Mouse (Mus musculus): Measurements from ENCODE around the gene Muc5ac. TPM values are rescaled to one million over a fixed set of nuclear protein-coding genes. Genes with fewer than 3 reads are reported as not detected.
"Not testable (repeated sequence)": the region's sequence is repeated elsewhere in the genome, so short reads cannot be mapped to it uniquely, and the experiment has no call there.

Gene Muc5ac
- polyA plus RNA-seq, 1 experiment from 2014 or later: 0.87 TPM

DNA sequence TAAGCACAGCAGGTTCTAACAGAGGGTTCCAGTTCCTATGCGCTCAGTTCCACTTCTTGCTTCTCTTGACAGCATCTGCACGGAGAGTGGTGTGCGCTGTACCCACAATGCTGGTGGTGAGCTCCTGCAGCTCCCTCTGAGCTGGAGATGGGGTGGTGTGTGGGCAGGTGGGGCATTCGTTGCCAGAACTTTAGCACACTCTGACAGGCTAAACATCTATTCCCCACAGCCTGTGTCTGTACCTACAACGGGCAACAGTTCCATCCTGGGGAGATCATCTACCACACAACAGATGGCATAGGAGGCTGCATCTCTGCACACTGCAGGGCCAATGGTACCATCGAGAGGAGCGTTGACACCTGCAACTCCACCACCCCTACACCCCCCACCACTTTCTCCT, 16.6 kb downstream of the Muc5ac start:
- no peaks in the 10 kb centered on the region for H3K9me3 ChIP-seq
- no peak overlapping the region for H3K4me2 ChIP-seq
- no peak overlapping the region for H3K9ac ChIP-seq
- H3K27me3 ChIP-seq (replicated peaks): no peaks in the 10 kb centered on the region
- 83% methylated on average over 7 of the region's 7 CpGs for WGBS
- H3K4me3 ChIP-seq (replicated peaks): no peak overlapping the region
- H3K4me1 ChIP-seq: no peaks in the 10 kb centered on the region
- ATAC-seq (ENCODE audit: insufficient read depth, low FRiP score, low read depth): no peak
- no peak overlapping the region for H3K27ac ChIP-seq
- H3K36me3 ChIP-seq: no peaks in the 10 kb centered on the region

DNA sequence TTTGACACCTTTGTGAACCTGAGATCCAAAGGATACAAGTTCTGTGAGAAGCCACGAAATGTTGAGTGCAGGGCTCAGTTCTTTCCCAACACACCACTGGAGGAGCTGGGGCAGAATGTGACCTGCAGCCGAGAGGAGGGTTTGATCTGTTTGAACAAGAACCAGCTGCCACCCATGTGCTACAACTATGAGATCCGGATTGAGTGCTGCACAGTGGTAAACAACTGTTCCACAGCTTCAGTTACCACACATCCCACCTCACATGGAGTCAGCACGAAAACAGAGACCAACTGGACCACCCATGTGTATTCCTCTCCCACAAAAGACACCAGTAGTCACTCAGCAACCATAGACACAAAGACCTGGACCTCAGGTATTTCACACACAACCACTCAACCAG, 19.1 kb downstream of the Muc5ac start:
- no CpG with 5 or more reads among the region's 4 CpGs for WGBS

DNA sequence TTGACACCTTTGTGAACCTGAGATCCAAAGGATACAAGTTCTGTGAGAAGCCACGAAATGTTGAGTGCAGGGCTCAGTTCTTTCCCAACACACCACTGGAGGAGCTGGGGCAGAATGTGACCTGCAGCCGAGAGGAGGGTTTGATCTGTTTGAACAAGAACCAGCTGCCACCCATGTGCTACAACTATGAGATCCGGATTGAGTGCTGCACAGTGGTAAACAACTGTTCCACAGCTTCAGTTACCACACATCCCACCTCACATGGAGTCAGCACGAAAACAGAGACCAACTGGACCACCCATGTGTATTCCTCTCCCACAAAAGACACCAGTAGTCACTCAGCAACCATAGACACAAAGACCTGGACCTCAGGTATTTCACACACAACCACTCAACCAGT, 21.2 kb downstream of the Muc5ac start:
- ATAC-seq (ENCODE audit: insufficient read depth, low FRiP score, low read depth); H3K9me3 ChIP-seq; H3K36me3 ChIP-seq; H3K4me3 ChIP-seq (replicated peaks); H3K27ac ChIP-seq; H3K9ac ChIP-seq; H3K27me3 ChIP-seq (replicated peaks); H3K4me1 ChIP-seq; H3K4me2 ChIP-seq: not testable (repeated sequence)
- no CpG with 5 or more reads among the region's 4 CpGs for WGBS

More for the DNA sequence above, 19.1 kb downstream of the Muc5ac start:
- not testable (repeated sequence) for H3K4me2 ChIP-seq; H3K9ac ChIP-seq; H3K36me3 ChIP-seq; H3K9me3 ChIP-seq; H3K4me3 ChIP-seq (replicated peaks); ATAC-seq (ENCODE audit: insufficient read depth, low FRiP score, low read depth); H3K4me1 ChIP-seq; H3K27ac ChIP-seq; H3K27me3 ChIP-seq (replicated peaks)

DNA sequence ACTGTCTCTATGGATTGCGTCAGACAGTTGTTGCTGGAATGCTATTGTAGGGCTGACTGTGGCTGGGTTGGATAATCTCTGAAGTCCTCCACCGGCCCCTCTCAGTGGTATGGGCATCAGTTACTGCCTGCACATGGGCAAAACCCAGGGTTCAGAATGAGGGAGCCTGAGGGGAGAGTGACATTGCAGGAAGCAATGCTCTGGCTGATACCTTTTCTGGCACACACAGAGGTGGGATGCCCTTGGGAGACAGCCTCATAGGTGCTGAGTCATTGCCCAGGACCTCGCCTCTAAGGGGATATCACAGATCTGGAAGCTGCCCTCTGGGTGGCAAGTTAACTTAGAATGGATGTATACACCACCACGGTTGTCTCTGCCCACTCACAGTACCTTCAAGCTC, 24.5 kb downstream of the Muc5ac start:
- H3K4me3 ChIP-seq (replicated peaks): no peak overlapping the region
- no peaks in the 10 kb centered on the region for H3K36me3 ChIP-seq
- ATAC-seq (ENCODE audit: insufficient read depth, low FRiP score, low read depth): no peak
- no peak overlapping the region for H3K9ac ChIP-seq
- 0 out of 2 replicates have a peak, but pooled peaks cover 6% of the 10 kb centered on the region for H3K4me1 ChIP-seq
- 69% methylated on average over 4 of the region's 4 CpGs for WGBS
- H3K9me3 ChIP-seq: no peaks in the 10 kb centered on the region
- no peak overlapping the region for H3K4me2 ChIP-seq
- no peaks in the 10 kb centered on the region for H3K27me3 ChIP-seq (replicated peaks)
- no peak overlapping the region for H3K27ac ChIP-seq

DNA sequence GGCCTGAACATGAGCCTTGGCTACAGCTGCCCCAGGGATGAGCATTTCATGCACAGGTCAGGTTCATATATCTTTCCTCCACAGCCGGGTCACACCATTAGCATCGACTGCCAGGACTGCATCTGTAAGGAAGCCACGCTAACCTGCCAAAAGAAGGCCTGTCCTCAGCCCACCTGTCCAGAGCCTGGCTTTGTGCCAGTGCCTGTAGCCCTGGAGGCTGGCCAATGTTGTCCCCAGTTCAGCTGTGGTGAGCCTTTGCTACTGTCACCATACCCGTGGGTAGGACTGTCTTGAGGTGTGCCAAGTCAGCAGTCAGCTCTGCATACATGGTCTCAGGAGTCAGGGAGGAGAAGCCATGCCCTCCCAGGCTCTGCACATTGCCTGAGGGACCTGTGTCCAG, 26.6 kb downstream of the Muc5ac start:
- H3K27ac ChIP-seq: no peak overlapping the region
- no peaks in the 10 kb centered on the region for H3K36me3 ChIP-seq
- 72% methylated on average over 4 of the region's 4 CpGs for WGBS
- no peaks in the 10 kb centered on the region for H3K9me3 ChIP-seq
- 0 out of 2 replicates have a peak, but pooled peaks cover 6% of the 10 kb centered on the region for H3K4me1 ChIP-seq
- H3K9ac ChIP-seq: no peak overlapping the region
- ATAC-seq (ENCODE audit: insufficient read depth, low FRiP score, low read depth): no peak
- H3K27me3 ChIP-seq (replicated peaks): no peaks in the 10 kb centered on the region
- no peak overlapping the region for H3K4me3 ChIP-seq (replicated peaks)
- H3K4me2 ChIP-seq: no peak overlapping the region

DNA sequence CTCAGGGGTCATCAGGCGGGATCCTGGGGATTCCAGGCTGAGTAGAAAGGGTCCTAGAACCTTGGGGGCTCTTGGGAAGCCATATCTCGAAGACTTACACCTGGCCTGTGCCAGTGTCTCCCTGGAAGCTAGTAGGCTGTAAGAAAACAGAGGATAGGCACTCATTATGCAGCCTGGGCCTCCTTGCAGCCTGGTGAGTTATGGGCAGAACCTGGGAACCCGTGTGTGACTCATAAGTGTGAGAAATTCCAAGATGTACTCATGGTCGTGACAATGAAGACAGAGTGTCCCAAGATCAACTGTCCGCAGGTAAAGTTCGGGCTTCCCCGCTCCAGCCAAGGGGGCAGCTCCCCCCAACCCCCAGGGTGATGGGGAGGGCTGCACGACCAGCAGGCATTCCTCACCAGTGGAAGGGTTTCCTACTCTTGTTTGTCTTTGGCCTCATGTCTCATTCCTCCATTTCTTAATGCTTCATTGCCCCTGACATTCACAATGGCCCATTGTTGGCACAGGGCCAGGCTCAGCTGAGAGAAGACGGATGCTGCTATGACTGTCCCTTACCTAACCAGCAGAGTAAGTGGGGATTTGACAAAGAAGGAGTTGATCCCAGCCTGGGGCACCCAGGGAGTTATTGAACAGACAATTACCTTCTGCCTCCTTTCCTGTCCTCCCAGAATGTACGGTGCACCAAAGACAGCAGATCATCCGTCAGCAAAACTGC, 28.7 kb downstream of the Muc5ac start:
- Histone ChIP-seq H3K27me3 (replicated peaks) (no peaks in the 10 kb centered on the region), H3K4me1 (0 out of 2 replicates have a peak, but pooled peaks cover 8% of the 10 kb centered on the region), H3K27ac (no peak overlapping the region), H3K36me3 (no peaks in the 10 kb centered on the region), H3K4me3 (replicated peaks) (no peak overlapping the region), H3K9ac (no peak overlapping the region), H3K4me2 (no peak overlapping the region), H3K9me3 (no peaks in the 10 kb centered on the region)
- no peak for ATAC-seq (ENCODE audit: insufficient read depth, low FRiP score, low read depth)
- WGBS: 60% methylated on average over 11 of the region's 11 CpGs

DNA sequence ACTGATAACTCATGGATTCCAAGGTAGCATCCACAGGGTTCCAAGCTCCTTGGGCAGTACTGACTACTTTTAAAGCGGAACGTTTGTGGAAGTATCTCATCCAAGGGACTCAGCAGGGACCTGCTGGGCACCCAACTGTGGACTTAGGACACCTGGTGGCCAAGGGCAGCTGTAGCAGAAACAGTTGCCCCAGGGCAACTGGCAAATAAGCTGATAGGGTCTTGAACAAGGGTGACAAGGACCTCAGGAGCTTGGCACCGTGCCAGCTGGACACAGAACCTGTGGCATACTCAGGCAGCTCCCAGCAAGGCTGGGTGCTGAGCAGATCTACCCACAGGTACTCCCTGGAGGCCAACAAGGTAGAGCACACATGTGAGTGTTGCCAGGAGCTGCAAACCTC, 29.5 kb downstream of the Muc5ac start:
- WGBS: 83% methylated on average over 3 of the region's 3 CpGs

DNA sequence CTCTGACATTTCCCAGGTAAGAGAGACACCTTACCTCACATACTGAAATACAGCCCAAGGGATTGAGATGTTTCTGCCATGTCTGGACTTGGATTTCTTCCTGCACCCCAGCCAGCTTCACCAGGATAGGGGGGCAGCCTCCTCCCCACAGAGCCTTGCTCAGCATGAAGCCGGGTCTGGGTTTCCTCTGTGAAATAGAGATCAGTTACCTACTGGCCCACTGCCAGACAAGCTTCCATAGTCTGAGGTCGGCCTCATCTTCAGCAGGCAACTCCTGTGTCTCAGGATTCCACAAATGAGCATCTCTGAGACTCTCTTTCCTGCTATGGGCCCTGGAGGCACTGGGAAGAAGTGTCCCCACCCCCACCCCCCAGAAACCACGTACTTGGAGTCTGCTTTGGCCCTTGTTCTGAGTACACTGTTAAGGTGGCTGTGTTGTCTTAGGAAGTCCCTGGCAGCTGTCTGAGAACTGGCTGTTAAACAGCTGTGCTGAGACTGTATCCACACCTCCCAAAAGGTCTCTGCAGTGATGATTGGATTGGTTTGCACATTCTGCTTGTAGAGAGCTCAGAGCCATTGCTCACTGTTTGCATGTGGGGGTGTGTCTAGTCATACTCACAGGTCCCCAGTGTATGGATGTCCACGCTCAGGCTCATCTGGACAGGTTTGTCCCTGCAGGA, 34.0 kb downstream of the Muc5ac start:
- WGBS: 32% methylated on average over 4 of the region's 4 CpGs
- Histone ChIP-seq H3K4me1 (peaks cover 18% of the 10 kb centered on the region), H3K4me3 (replicated peaks) (no peak overlapping the region), H3K27ac (0 out of 2 replicates have a peak overlapping the region, but pooled peaks have one; percentile 61), H3K4me2 (no peak overlapping the region), H3K9ac (no peak overlapping the region), H3K9me3 (no peaks in the 10 kb centered on the region), H3K36me3 (no peaks in the 10 kb centered on the region), H3K27me3 (replicated peaks) (no peaks in the 10 kb centered on the region)
- peak; percentile 40; the same call in 1 of the 2 replicates for ATAC-seq (ENCODE audit: insufficient read depth, low FRiP score, low read depth)

More for the DNA sequence above, 29.5 kb downstream of the Muc5ac start:
- H3K4me1 ChIP-seq: peaks cover 12% of the 10 kb centered on the region; the same call in 1 of the 2 replicates
- no peaks in the 10 kb centered on the region for H3K27me3 ChIP-seq (replicated peaks)
- H3K36me3 ChIP-seq: no peaks in the 10 kb centered on the region
- H3K27ac ChIP-seq: no peak overlapping the region
- H3K9me3 ChIP-seq: no peaks in the 10 kb centered on the region
- H3K9ac ChIP-seq: no peak overlapping the region
- ATAC-seq (ENCODE audit: insufficient read depth, low FRiP score, low read depth): no peak
- no peak overlapping the region for H3K4me3 ChIP-seq (replicated peaks)
- H3K4me2 ChIP-seq: no peak overlapping the region

DNA sequence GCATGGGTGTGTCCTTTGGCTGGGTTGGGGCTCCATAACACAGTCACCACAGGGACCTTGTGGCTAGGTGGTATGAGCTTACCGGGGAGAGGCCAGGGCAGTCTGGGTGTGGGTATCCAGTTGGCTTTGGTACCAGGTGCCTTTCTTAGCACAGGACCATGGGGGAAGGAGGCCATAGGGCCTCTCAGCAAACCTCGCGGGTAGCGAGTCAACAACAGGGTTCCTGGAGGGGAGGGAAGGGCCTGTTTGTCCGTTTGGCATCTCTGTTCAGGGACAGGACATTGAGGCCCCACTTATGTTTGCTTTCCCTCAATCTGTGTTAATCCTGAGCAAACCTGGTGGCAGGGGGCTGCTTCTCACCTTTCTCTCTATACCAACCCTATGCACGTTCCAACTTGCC, 34.9 kb downstream of the Muc5ac start:
- Histone ChIP-seq H3K27ac (peak overlapping the region; percentile 61; the same call in 1 of the 2 replicates), H3K9me3 (no peaks in the 10 kb centered on the region), H3K27me3 (replicated peaks) (no peaks in the 10 kb centered on the region), H3K9ac (no peak overlapping the region), H3K4me3 (replicated peaks) (no peak overlapping the region), H3K4me2 (no peak overlapping the region), H3K4me1 (peaks cover 14% of the 10 kb centered on the region), H3K36me3 (no peaks in the 10 kb centered on the region)
- ATAC-seq (ENCODE audit: insufficient read depth, low FRiP score, low read depth): peak; percentile 61; the same call in 1 of the 2 replicates
- WGBS: 72% methylated on average over 6 of the region's 6 CpGs

DNA sequence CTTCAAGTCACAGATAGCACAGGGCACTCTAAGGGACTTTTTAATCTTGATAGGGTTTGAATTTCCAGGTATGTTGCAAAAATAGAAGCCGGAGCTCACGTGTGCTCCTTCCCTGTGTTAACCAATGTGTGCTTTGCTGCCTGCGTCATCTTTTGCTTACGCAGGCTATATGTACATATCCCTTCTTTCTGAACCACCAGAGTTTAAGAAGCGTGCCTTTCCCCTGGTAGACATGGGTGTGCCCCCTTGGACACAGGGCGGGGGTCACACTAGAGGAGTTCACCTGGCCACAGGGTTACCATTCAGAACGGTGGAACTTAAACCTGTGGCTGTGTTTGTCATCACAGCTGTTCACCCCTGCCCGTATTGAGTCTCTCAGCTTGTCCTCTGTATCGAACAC, 35.6 kb downstream of the Muc5ac start:
- H3K27ac ChIP-seq: peak overlapping the region; percentile 61; the same call in 1 of the 2 replicates

DNA sequence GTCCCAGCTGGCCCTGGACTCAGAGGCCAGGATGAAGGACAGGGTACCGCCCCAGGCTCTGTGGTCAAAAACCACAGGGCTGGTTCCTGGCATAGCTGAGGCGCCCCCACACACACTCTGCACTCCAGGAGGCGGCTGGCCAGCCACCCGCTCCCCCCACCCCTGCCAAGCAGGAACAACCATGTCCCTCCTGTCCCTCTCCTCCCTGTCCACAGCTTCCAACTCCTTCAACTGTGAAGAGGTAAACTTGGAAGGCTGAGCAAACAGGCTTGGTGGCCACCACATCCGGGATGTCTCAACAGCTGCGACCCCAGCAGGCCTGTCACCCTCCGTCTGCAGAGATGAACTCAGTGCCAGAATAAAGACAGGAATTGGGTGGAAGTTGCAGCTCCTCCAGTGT, 47.2 kb downstream of the Muc5ac start:
- H3K4me1 ChIP-seq: peaks cover 8% of the 10 kb centered on the region
- H3K4me3 ChIP-seq (replicated peaks): no peak overlapping the region
- no peak overlapping the region for H3K4me2 ChIP-seq
- no peaks in the 10 kb centered on the region for H3K27me3 ChIP-seq (replicated peaks)
- H3K9me3 ChIP-seq: no peaks in the 10 kb centered on the region
- H3K36me3 ChIP-seq: no peaks in the 10 kb centered on the region
- WGBS: 70% methylated on average over 7 of the region's 7 CpGs
- H3K27ac ChIP-seq: no peak overlapping the region
- ATAC-seq (ENCODE audit: insufficient read depth, low FRiP score, low read depth): no peak
- H3K9ac ChIP-seq: no peak overlapping the region

More for the DNA sequence above, 35.6 kb downstream of the Muc5ac start:
- Histone ChIP-seq H3K4me2 (no peak overlapping the region), H3K4me1 (peaks cover 14% of the 10 kb centered on the region), H3K27me3 (replicated peaks) (no peaks in the 10 kb centered on the region), H3K9me3 (no peaks in the 10 kb centered on the region), H3K4me3 (replicated peaks) (no peak overlapping the region), H3K9ac (no peak overlapping the region), H3K36me3 (no peaks in the 10 kb centered on the region)
- peak; percentile 57; the same call in 1 of the 2 replicates for ATAC-seq (ENCODE audit: insufficient read depth, low FRiP score, low read depth)
- WGBS: 67% methylated on average over 9 of the region's 9 CpGs

DNA sequence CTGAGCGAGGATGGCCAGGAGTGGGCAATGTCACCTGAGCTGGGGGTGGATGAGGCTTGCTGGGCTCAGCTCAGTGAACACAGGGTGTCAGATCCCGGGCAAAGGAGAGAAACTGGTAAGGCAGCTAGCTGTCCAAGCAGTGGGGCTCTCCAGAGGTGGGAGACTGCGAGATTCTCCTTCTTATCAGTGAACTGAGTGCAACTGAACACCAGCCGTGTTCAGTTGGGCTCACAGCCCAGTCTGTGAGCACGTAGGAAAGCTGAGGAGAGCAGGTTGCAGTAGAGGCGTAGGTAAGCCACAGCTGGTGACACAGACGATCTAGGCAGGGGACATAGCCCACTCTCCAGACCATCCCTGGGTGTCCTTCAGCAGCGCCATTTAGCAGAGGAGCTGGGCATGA, 47.7 kb downstream of the Muc5ac start:
- peaks cover 8% of the 10 kb centered on the region for H3K4me1 ChIP-seq
- no peak for ATAC-seq (ENCODE audit: insufficient read depth, low FRiP score, low read depth)
- WGBS: 68% methylated on average over 8 of the region's 8 CpGs
- no peaks in the 10 kb centered on the region for H3K9me3 ChIP-seq
- no peaks in the 10 kb centered on the region for H3K27me3 ChIP-seq (replicated peaks)
- no peaks in the 10 kb centered on the region for H3K36me3 ChIP-seq
- H3K27ac ChIP-seq: no peak overlapping the region
- H3K9ac ChIP-seq: no peak overlapping the region
- H3K4me3 ChIP-seq (replicated peaks): no peak overlapping the region
- H3K4me2 ChIP-seq: no peak overlapping the region

Data from stomach, embryonic 15.5 days (tissue).